In the genomic region with DNA sequence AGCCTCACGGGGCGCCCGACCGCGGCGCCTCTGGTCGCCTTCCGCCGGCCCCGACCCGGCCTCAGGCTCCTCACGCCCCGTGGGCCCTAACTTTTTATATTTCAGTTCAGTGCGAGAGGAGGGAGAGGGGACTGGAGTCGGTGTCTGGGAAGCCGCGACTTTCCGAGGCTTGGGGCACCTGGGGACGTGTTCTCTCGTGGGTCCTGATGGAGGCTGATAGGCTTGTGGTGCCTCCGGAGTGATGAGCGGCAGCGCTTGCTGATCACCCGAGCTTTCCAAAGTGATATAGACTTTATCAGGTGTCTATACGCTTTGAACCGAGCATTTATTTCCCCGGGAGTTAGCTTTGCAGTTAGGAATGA, we compare ENCODE assay signal across 8 mouse cellular contexts. TPM values are rescaled to one million over a fixed set of nuclear protein-coding genes. Genes with fewer than 3 reads are reported as not detected.
A peak's percentile ranks its signal among the peaks of the same experiment; 100 is the strongest.
DNase-seq lines count a peak whose midpoint lies in the region; ATAC-seq and TF ChIP-seq lines count a peak whose summit lies in the region.

No protein-coding gene starts in this region.

- H3K27me3 ChIP-seq in cerebellum, adult 2 months (ENCODE audit: control insufficient read depth, insufficient read depth, low read length), result no peaks in the 10 kb centered on the region
- H3K27me3 ChIP-seq in testis, adult 2 months (ENCODE audit: control insufficient read depth, insufficient read depth, low read length), result no peaks in the 10 kb centered on the region
- H3K27me3 ChIP-seq in limb, embryonic 15.5 days, result no peaks in the 10 kb centered on the region
- H3K27me3 ChIP-seq in small intestine, adult 2 months (ENCODE audit: control insufficient read depth, insufficient read depth, low read length), result no peaks in the 10 kb centered on the region

- no peak for DNase-seq in cerebellum, adult 2 months
- no peak for DNase-seq in cerebellum, adult 11 months
- no peak for DNase-seq in testis, postnatal 10 days (ENCODE audit: low spot score)
- no peak for DNase-seq in right cerebral cortex, postnatal 10 days (ENCODE audit: low spot score in 2 of 2)
- DNase-seq in left cerebral cortex, adult 8-10 months (ENCODE audit: low spot score in 2 of 2), result no peak

- TF ChIP-seq POLR2A in cerebellum, adult 2 months (IDR thresholded peaks at IDR 0.05; ENCODE audit: borderline replicate concordance, insufficient read depth, low read length), result no peak
- TF ChIP-seq POLR2A in testis, adult 2 months (IDR thresholded peaks at IDR 0.05; ENCODE audit: control insufficient read depth, low read depth, low read length), result no peak
- TF ChIP-seq POLR2A in small intestine, adult 2 months (IDR thresholded peaks at IDR 0.05; ENCODE audit: low read depth, low read length), result no peak

- TF ChIP-seq CTCF in cerebellum, adult 2 months (IDR thresholded peaks at IDR 0.05; ENCODE audit: borderline replicate concordance, insufficient read depth, low read depth, low read length), result no peak
- no peak for TF ChIP-seq CTCF in testis, adult 2 months (IDR thresholded peaks at IDR 0.05; ENCODE audit: control insufficient read depth, insufficient read depth, insufficient replicate concordance, low read depth, low read length)
- TF ChIP-seq CTCF in small intestine, adult 2 months (IDR thresholded peaks at IDR 0.05; ENCODE audit: extremely low read depth, insufficient read length, insufficient replicate concordance, low read depth, low read length), result no peak

- peak overlapping the region; percentile 85 for H3K27ac ChIP-seq in cerebellum, adult 2 months (ENCODE audit: insufficient read depth, low read length)
- H3K27ac ChIP-seq in testis, adult 2 months (ENCODE audit: control insufficient read depth, insufficient read depth, low read depth, low read length), result peak overlapping the region; percentile 84
- H3K27ac ChIP-seq in limb, embryonic 15.5 days, result peak overlapping the region; percentile 82
- H3K27ac ChIP-seq in small intestine, adult 2 months (ENCODE audit: insufficient read depth, low read depth, low read length), result peak overlapping the region; percentile 48

- no peaks in the 10 kb centered on the region for H3K36me3 ChIP-seq in testis, adult 2 months (ENCODE audit: control insufficient read depth, insufficient read depth, low read length)
- H3K36me3 ChIP-seq in limb, embryonic 15.5 days, result no peaks in the 10 kb centered on the region
- no peaks in the 10 kb centered on the region for H3K36me3 ChIP-seq in small intestine, adult 2 months (ENCODE audit: control insufficient read depth, insufficient read depth, low read length)

- no peak; the same call in 1 of the 2 replicates for ATAC-seq in limb, embryonic 15.5 days (ENCODE audit: insufficient number of reproducible peaks, low FRiP score, low TSS enrichment, low read depth)

- no peaks in the 10 kb centered on the region for H3K9me3 ChIP-seq in limb, embryonic 15.5 days

- H3K9ac ChIP-seq in limb, embryonic 15.5 days, result peak overlapping the region; percentile 84

- H3K4me1 ChIP-seq in cerebellum, adult 2 months (ENCODE audit: control insufficient read depth, insufficient read depth, low read length), result peaks cover 5% of the 10 kb centered on the region; the same call in 1 of the 2 replicates
- H3K4me1 ChIP-seq in testis, adult 2 months (ENCODE audit: control insufficient read depth, insufficient read depth, low read length), result peaks cover 5% of the 10 kb centered on the region
- peaks cover 9% of the 10 kb centered on the region for H3K4me1 ChIP-seq in limb, embryonic 15.5 days
- no peaks in the 10 kb centered on the region; the same call in 1 of the 2 replicates for H3K4me1 ChIP-seq in small intestine, adult 2 months (ENCODE audit: control insufficient read depth, insufficient read depth, insufficient read length, low read length)

- peak overlapping the region; percentile 96 for H3K4me3 ChIP-seq in cerebellum, adult 2 months (replicated peaks; ENCODE audit: insufficient read depth, low read depth, low read length)
- H3K4me3 ChIP-seq in testis, adult 2 months (ENCODE audit: control insufficient read depth, low read depth, low read length), result peak overlapping the region; percentile 93
- H3K4me3 ChIP-seq in limb, embryonic 15.5 days, result peak overlapping the region; percentile 73
- H3K4me3 ChIP-seq in small intestine, adult 2 months (ENCODE audit: low read depth, low read length), result peak overlapping the region; percentile 87

- WGBS in cerebellum, adult 2 months, result under 1% methylated on average over 27 of the region's 27 CpGs
- WGBS in limb, embryonic 15.5 days, result under 1% methylated on average over 27 of the region's 27 CpGs
- under 1% methylated on average over 27 of the region's 27 CpGs for WGBS in small intestine, adult 2 months

- peak overlapping the region; percentile 75 for H3K4me2 ChIP-seq in limb, embryonic 15.5 days

RNA-seq across cellular contexts. Expression of a gene that starts 0.3 kb away (rescaled TPM):
- polyA plus RNA-seq in cerebellum, adult 2 months (2012; rRNA removed), result 22.3 and 22.6 TPM in 2 replicates
- 27.5 and 29.4 TPM in 2 replicates for polyA plus RNA-seq in testis, adult 2 months (2012; rRNA removed)
- 24.9 and 25.0 TPM in 2 replicates for polyA plus RNA-seq in limb, embryonic 15.5 days (2015; fragmentation: Nextera tagmentation; extraction: Ambion mirVana)
- polyA plus RNA-seq in small intestine, adult 2 months (2012; rRNA removed), result 4.6 and 9.1 TPM in 2 replicates
- 10 to 100 TPM; 29.1 to 32.8 (median 31.0) TPM for total RNA-seq in left cerebral cortex, adult 8-10 months (2022)

RNA-seq across cellular contexts. Expression of a gene that starts 33.6 kb away (rescaled TPM):
- 18.7 and 21.1 TPM in 2 replicates for polyA plus RNA-seq in cerebellum, adult 2 months (2012; rRNA removed)
- polyA plus RNA-seq in testis, adult 2 months (2012; rRNA removed), result 0.23 and 0.26 TPM in 2 replicates
- polyA plus RNA-seq in limb, embryonic 15.5 days (2015; fragmentation: Nextera tagmentation; extraction: Ambion mirVana), result 8.6 and 9.5 TPM in 2 replicates
- 0.18 TPM in 1 of 2 replicates, not detected in the other for polyA plus RNA-seq in small intestine, adult 2 months (2012; rRNA removed)
- total RNA-seq in left cerebral cortex, adult 8-10 months (2022), result 10 to 100 TPM in 1 of 4 experiments, 1 to 10 TPM in 3; 9.0 to 12.3 (median 9.2) TPM
